Mouse (Mus musculus) left cerebral cortex, postnatal 25 days (tissue): ENCODE results near the gene 2700049A03Rik. TPM values are rescaled to one million over a fixed set of nuclear protein-coding genes. Genes with fewer than 3 reads are reported as not detected.

Source experiments
- DNase-seq, 2 experiments: peaks; one replicate each; pipeline ENCODE4 v3.0.0; 2022; ENCODE audit warnings: low spot score in 2 of 2, mixed read lengths in 1 of 2
- intact Hi-C: fragments of 180-260 bp; cut with DNase I; formaldehyde crosslinking; loops from one replicate; pipeline ENCODE4 v1.15.1; 2025
- total RNA-seq, 2 experiments: library from RNA; stranded (reverse); gene quantifications; 2 replicates each; pipeline ENCODE4 v1.2.3; 2021

The 2700049A03Rik gene
- total RNA-seq, 2 experiments from 2014 or later = 5.2 TPM

- intact Hi-C loops = no loop called here
Measured at GRCm38 (mm10) chr12:71252509-71253167, 116.0 kb downstream of the 2700049A03Rik start.

GRCm38 (mm10) chr12:71254779-71255178 lies 118.1 kb downstream of the 2700049A03Rik start:
- intact Hi-C loops = no loop called here
- no peak for DNase-seq

More at GRCm38 (mm10) chr12:71252509-71253167, 116.0 kb downstream of the 2700049A03Rik start:
- DNase-seq = no peak

- DNase-seq = no peak
- intact Hi-C loops = no loop called here
Measured at GRCm38 (mm10) chr12:71258196-71258920, 121.7 kb downstream of the 2700049A03Rik start.

GRCm38 (mm10) chr12:71264211-71264610 lies 127.6 kb downstream of the 2700049A03Rik start:
- DNase-seq = no peak
- intact Hi-C loops = no loop called here

- intact Hi-C loops = no loop called here
Measured at GRCm38 (mm10) chr12:71269367-71269766, 132.7 kb downstream of the 2700049A03Rik start.

GRCm38 (mm10) chr12:71271131-71271530 lies 134.5 kb downstream of the 2700049A03Rik start:
- intact Hi-C loops = no loop called here
- DNase-seq = no peak

More at GRCm38 (mm10) chr12:71269367-71269766, 132.7 kb downstream of the 2700049A03Rik start:
- no peak for DNase-seq

- DNase-seq = peak in 1 of 2 experiments; percentile 56
- intact Hi-C loops = no loop called here
Measured at GRCm38 (mm10) chr12:71274519-71275237, 138.0 kb downstream of the 2700049A03Rik start.

- DNase-seq = no peak
- intact Hi-C loops = no loop called here
Measured at GRCm38 (mm10) chr12:71275906-71276595, 139.4 kb downstream of the 2700049A03Rik start.

GRCm38 (mm10) chr12:71279521-71280262 lies 143.0 kb downstream of the 2700049A03Rik start:
- intact Hi-C loops = no loop called here
- DNase-seq = peak; percentile 13 to 22

- intact Hi-C loops = no loop called here
- no peak for DNase-seq
Measured at GRCm38 (mm10) chr12:71281201-71281768, 144.6 kb downstream of the 2700049A03Rik start.

GRCm38 (mm10) chr12:71285399-71285798 lies 148.8 kb downstream of the 2700049A03Rik start:
- intact Hi-C loops = no loop called here
- no peak for DNase-seq

GRCm38 (mm10) chr12:71290460-71290859 lies 153.8 kb downstream of the 2700049A03Rik start:
- no peak for DNase-seq
- intact Hi-C loops = no loop called here

Other genes with a start within 250 kb of the 2700049A03Rik start
- 100 to 1,000 TPM; 171 to 190 TPM for gene Actr10, start 199.0 kb upstream of the 2700049A03Rik start, total RNA-seq
- gene Psma3, start 162.2 kb upstream of the 2700049A03Rik start, total RNA-seq = 100 to 1,000 TPM; 202 to 204 TPM
- 10 to 100 TPM; 37.0 to 37.1 TPM for gene Arid4a, start 120.9 kb upstream of the 2700049A03Rik start, total RNA-seq
- not detected for gene Tomm20l, start 25.4 kb upstream of the 2700049A03Rik start, total RNA-seq
- gene Timm9, start 164 bp upstream of the 2700049A03Rik start, total RNA-seq = 10 to 100 TPM; 58.0 to 62.5 TPM
- 10 to 100 TPM; 10.3 to 10.5 TPM for gene Dact1, start 173.0 kb downstream of the 2700049A03Rik start, total RNA-seq